Mouse (Mus musculus) brain, embryonic 14.5 days (tissue): Measurements from ENCODE around the gene Esrrb.

Source experiments
- CTCF ChIP-seq: fragments of 200-500 bp; IDR thresholded peaks from 2 replicates; pipeline ENCODE4 v1.5.1; 2012; ENCODE audit warnings: inconsistent platforms, mild to moderate bottlenecking, moderate library complexity, borderline replicate concordance; ENCODE audit not compliant: insufficient read depth, insufficient read length; ENCODE audit errors: extremely low read depth
- POLR2A ChIP-seq: fragments of 200-500 bp; IDR thresholded peaks from 2 replicates; pipeline ENCODE4 v1.6.1; 2012; ENCODE audit warnings: mild to moderate bottlenecking, inconsistent platforms, borderline replicate concordance; ENCODE audit not compliant: poor library complexity, insufficient read depth, insufficient read length, severe bottlenecking; ENCODE audit errors: extremely low read depth

DNA sequence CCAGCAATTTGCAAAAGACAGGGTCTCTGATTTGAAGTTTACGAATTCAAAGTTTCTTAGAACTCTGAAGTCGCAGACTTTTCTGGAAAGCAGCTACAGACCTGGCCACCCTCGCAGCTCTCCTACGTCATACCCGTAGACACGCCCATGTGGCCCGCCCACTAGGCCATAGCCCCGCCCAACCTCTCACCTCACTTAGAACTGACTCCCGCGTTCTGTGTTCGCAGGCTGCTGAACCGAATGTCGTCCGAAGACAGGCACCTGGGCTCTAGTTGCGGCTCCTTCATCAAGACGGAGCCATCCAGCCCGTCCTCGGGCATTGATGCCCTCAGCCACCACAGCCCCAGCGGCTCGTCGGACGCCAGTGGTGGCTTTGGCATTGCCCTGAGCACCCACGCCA is 109.0 kb downstream of the Esrrb start:
- TF ChIP-seq CTCF (no peak), POLR2A (no peak)
